Mouse (Mus musculus): ENCODE measurements at regions not wholly inside any gene's neighbourhood (a gene's known extent, or its start where the extent isn't known, plus 50 kb on each side); places are given as distances from the start of the nearest gene placed in this dataset.
A peak's percentile ranks its signal among the peaks of the same experiment; 100 is the strongest.

DNA sequence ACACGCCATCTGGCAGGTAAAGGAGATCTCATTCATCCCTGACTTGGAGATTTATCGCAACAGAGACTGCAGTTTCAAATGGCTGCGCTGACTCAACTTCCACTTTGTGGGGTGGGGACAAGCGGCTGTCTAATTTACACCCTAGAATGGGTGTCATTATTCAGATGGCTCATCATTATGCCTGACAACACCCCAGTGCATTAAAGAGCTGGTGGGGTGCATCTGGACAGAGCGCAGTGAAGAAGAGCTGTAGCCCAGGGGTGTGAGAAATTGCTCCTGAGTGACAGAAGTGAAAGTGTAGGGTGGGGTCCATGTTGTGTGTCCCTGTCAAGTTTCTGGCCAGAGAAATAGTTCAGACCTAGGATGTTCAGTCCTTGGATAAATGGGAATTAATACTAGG lies 314.0 kb upstream of the Arrdc4 start:
- H3K36me3 ChIP-seq (ENCODE audit: insufficient read depth, low read length), result no peaks in the 10 kb centered on the region
- 74% methylated on average over 5 of the region's 5 CpGs for WGBS
- no peak for ATAC-seq (replicated peaks; ENCODE audit: low FRiP score, low read depth)

DNA sequence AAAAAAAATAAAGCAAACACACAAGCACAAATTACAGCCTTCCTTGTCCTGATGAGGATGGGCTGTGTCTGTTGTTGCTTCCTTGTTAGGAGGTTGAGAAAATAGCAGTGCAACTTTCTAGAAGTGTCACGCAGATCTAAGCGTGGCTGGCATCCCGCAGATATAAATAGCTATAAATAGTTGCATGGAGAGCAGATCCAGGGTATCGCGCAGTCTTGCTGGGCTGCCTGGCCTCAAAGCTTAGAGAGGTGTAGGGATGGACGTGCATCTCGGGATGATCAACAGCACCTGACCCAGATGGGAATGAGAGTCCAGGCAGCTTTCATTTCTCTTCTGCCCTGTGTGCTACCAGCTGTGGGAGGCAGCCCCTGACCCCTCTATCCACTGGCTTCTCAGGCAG lies 313.5 kb upstream of the Arrdc4 start:
- no peak overlapping the region for H3K9ac ChIP-seq (ENCODE audit: low read depth, low read length)
- H3K27ac ChIP-seq, result no peak overlapping the region
- no peak overlapping the region for H3K4me3 ChIP-seq (replicated peaks; ENCODE audit: low read depth, low read length)
- H3K9me3 ChIP-seq (replicated peaks; ENCODE audit: low read length), result no peaks in the 10 kb centered on the region
- no peak for TF ChIP-seq CTCF (IDR thresholded peaks at IDR 0.05; ENCODE audit: low read depth)
- no peak for ATAC-seq (replicated peaks; ENCODE audit: low FRiP score, low read depth)
- no peaks in the 10 kb centered on the region for H3K27me3 ChIP-seq (ENCODE audit: insufficient read depth, low read length)
- WGBS, result 86% methylated on average over 7 of the region's 7 CpGs
- DNase-seq (ENCODE audit: low spot score), result no peak
- H3K36me3 ChIP-seq (ENCODE audit: insufficient read depth, low read length), result no peaks in the 10 kb centered on the region
- no peak overlapping the region for H3K4me2 ChIP-seq (ENCODE audit: low read length)
- no peaks in the 10 kb centered on the region for H3K4me1 ChIP-seq (replicated peaks; ENCODE audit: insufficient read depth, low read length)

More for the DNA sequence above, 314.0 kb upstream of the Arrdc4 start:
- no peaks in the 10 kb centered on the region for H3K9me3 ChIP-seq (replicated peaks; ENCODE audit: low read length)
- H3K9ac ChIP-seq (ENCODE audit: low read depth, low read length), result no peak overlapping the region
- no peaks in the 10 kb centered on the region for H3K4me1 ChIP-seq (replicated peaks; ENCODE audit: insufficient read depth, low read length)
- no peak overlapping the region for H3K4me2 ChIP-seq (ENCODE audit: low read length)
- no peak overlapping the region for H3K27ac ChIP-seq
- no peak for TF ChIP-seq CTCF (IDR thresholded peaks at IDR 0.05; ENCODE audit: low read depth)
- H3K4me3 ChIP-seq (replicated peaks; ENCODE audit: low read depth, low read length), result no peak overlapping the region
- no peaks in the 10 kb centered on the region for H3K27me3 ChIP-seq (ENCODE audit: insufficient read depth, low read length)
- no peak for DNase-seq (ENCODE audit: low spot score)

DNA sequence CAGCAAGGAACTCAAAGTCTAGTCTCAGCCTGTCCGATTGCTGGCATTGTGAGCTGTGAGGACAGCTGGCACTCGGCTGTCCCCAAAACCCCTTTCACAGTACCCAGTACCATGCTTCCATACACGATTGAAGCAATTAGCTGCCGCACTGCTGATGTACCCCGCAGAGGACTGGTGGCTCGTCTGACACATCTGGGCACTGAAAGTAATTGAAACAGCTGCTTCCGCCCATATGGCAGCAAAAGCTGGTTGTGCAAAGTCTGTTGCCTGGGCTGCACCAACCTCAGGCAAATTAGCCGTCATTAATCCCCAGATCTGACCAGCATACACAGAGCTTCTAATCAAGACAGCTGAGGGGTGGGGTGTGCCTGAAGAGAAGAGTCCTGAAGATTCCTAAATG lies 313.1 kb upstream of the Arrdc4 start:
- 72% methylated on average over 8 of the region's 8 CpGs for whole genome bisulfite sequencing
- H3K36me3 ChIP-seq (ENCODE audit: insufficient read depth, low read length), result no peaks in the 10 kb centered on the region
- H3K4me3 ChIP-seq (replicated peaks; ENCODE audit: low read depth, low read length), result no peak overlapping the region
- TF ChIP-seq CTCF (IDR thresholded peaks at IDR 0.05; ENCODE audit: low read depth), result no peak
- DNase-seq (ENCODE audit: low spot score) (no peak), ATAC-seq (replicated peaks; ENCODE audit: low FRiP score, low read depth) (no peak)
- H3K4me1 ChIP-seq (replicated peaks; ENCODE audit: insufficient read depth, low read length), result no peaks in the 10 kb centered on the region
- H3K9ac ChIP-seq (ENCODE audit: low read depth, low read length), result no peak overlapping the region
- no peak overlapping the region for H3K4me2 ChIP-seq (ENCODE audit: low read length)
- H3K9me3 ChIP-seq (replicated peaks; ENCODE audit: low read length), result no peaks in the 10 kb centered on the region
- no peaks in the 10 kb centered on the region for H3K27me3 ChIP-seq (ENCODE audit: insufficient read depth, low read length)
- H3K27ac ChIP-seq, result no peak overlapping the region

DNA sequence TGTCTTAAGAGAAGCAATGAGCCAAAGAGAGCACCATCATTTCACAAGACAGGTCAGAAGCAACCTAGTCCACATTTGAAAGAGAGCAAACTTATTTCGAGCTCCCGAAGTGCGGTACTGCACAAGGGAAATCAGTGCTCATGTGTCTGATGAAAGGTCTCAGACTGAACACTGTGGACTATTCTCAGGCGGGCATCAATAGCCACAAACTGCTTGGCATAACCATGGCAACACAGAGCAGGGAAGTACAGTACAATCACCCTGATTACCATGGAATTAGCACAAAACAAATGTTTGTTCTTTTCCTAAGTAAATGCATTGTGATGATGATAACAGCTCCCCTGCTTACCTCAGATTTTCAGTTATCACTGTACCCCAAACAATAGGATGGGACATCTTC lies 312.2 kb upstream of the Arrdc4 start:
- TF ChIP-seq CTCF (IDR thresholded peaks at IDR 0.05; ENCODE audit: low read depth), result no peak
- no peak overlapping the region for H3K4me3 ChIP-seq (replicated peaks; ENCODE audit: low read depth, low read length)
- H3K4me1 ChIP-seq (replicated peaks; ENCODE audit: insufficient read depth, low read length), result no peaks in the 10 kb centered on the region
- H3K9ac ChIP-seq (ENCODE audit: low read depth, low read length), result no peak overlapping the region
- H3K4me2 ChIP-seq (ENCODE audit: low read length), result no peak overlapping the region
- WGBS, result 89% methylated on average over 4 of the region's 4 CpGs
- no peak for DNase-seq (ENCODE audit: low spot score)
- H3K36me3 ChIP-seq (ENCODE audit: insufficient read depth, low read length), result no peaks in the 10 kb centered on the region
- no peaks in the 10 kb centered on the region for H3K9me3 ChIP-seq (replicated peaks; ENCODE audit: low read length)
- no peaks in the 10 kb centered on the region for H3K27me3 ChIP-seq (ENCODE audit: insufficient read depth, low read length)
- ATAC-seq (replicated peaks; ENCODE audit: low FRiP score, low read depth), result no peak
- H3K27ac ChIP-seq, result no peak overlapping the region

DNA sequence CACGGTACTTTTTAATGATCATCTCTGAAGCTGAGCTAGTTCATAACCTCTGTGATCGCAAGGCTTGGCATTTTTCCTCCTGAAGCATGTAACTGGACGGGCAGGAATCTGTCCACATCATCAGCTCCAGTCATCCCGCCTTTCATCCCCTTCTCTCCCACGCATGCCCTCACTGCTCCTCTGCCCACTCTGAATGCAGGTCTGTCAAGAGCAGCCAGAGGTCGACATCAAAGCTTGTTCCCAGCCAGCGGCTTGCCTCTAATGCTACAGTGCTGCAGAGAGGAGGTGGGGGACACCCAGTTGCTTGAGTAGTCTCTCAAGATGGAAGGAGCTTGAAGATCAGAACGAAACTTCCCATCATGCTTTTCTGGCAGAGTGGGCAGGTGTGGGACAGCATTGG lies 267.5 kb upstream of the Arrdc4 start:
- Histone ChIP-seq H3K4me1 (replicated peaks; ENCODE audit: insufficient read depth, low read length) (no peaks in the 10 kb centered on the region), H3K4me3 (replicated peaks; ENCODE audit: low read depth, low read length) (no peak overlapping the region), H3K27me3 (ENCODE audit: insufficient read depth, low read length) (no peaks in the 10 kb centered on the region), H3K4me2 (ENCODE audit: low read length) (no peak overlapping the region), H3K27ac (no peak overlapping the region), H3K9me3 (replicated peaks; ENCODE audit: low read length) (no peaks in the 10 kb centered on the region), H3K9ac (ENCODE audit: low read depth, low read length) (no peak overlapping the region), H3K36me3 (ENCODE audit: insufficient read depth, low read length) (no peaks in the 10 kb centered on the region)
- TF ChIP-seq CTCF (IDR thresholded peaks at IDR 0.05; ENCODE audit: low read depth), result no peak
- 18% methylated on average over 8 of the region's 8 CpGs for WGBS
- DNase-seq (ENCODE audit: low spot score) (peak; percentile 66), ATAC-seq (replicated peaks; ENCODE audit: low FRiP score, low read depth) (peak; percentile 54; the same call in 1 of the 2 replicates)

GRCm38 (mm10) chr7:69015047-69015446 lies 266.0 kb upstream of the Arrdc4 start:
- no peak for DNase-seq (ENCODE audit: low spot score)
- no peak overlapping the region for H3K4me2 ChIP-seq (ENCODE audit: low read length)
- no peak for TF ChIP-seq CTCF (IDR thresholded peaks at IDR 0.05; ENCODE audit: low read depth)
- WGBS, result 74% methylated on average over 4 of the region's 4 CpGs
- no peaks in the 10 kb centered on the region for H3K27me3 ChIP-seq (ENCODE audit: insufficient read depth, low read length)
- no peak for ATAC-seq (replicated peaks; ENCODE audit: low FRiP score, low read depth)
- H3K27ac ChIP-seq, result no peak overlapping the region
- H3K9me3 ChIP-seq (replicated peaks; ENCODE audit: low read length), result no peaks in the 10 kb centered on the region
- H3K36me3 ChIP-seq (ENCODE audit: insufficient read depth, low read length), result no peaks in the 10 kb centered on the region
- no peaks in the 10 kb centered on the region for H3K4me1 ChIP-seq (replicated peaks; ENCODE audit: insufficient read depth, low read length)
- no peak overlapping the region for H3K9ac ChIP-seq (ENCODE audit: low read depth, low read length)
- H3K4me3 ChIP-seq (replicated peaks; ENCODE audit: low read depth, low read length), result no peak overlapping the region

DNA sequence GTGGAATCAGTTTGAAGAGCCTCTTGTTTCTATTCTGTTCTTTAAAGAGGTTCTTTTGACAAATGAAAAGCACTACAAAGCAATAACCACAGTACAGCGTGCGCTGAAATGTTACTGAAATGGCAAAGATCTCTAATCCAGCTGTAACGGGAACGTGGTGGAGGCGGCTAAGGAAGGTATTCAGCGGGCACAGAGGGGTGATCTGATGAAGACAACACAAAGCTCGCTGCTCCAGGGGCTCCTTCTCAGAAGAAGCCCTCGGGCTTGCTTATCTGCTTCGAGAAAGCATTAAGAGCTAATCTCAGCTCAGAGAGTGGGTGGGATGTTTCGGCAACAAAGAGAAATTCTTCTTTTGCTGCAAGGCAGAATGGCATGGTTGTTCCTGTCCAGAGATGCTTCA lies 258.2 kb upstream of the Arrdc4 start:
- no peak overlapping the region for H3K27ac ChIP-seq
- no peak for ATAC-seq (replicated peaks; ENCODE audit: low FRiP score, low read depth)
- H3K4me2 ChIP-seq (ENCODE audit: low read length), result no peak overlapping the region
- no peaks in the 10 kb centered on the region for H3K36me3 ChIP-seq (ENCODE audit: insufficient read depth, low read length)
- no peaks in the 10 kb centered on the region for H3K9me3 ChIP-seq (replicated peaks; ENCODE audit: low read length)
- TF ChIP-seq CTCF (IDR thresholded peaks at IDR 0.05; ENCODE audit: low read depth), result no peak
- no peak overlapping the region for H3K9ac ChIP-seq (ENCODE audit: low read depth, low read length)
- H3K4me3 ChIP-seq (replicated peaks; ENCODE audit: low read depth, low read length), result no peak overlapping the region
- DNase-seq (ENCODE audit: low spot score), result no peak
- WGBS, result 90% methylated on average over 10 of the region's 10 CpGs
- no peaks in the 10 kb centered on the region for H3K4me1 ChIP-seq (replicated peaks; ENCODE audit: insufficient read depth, low read length)
- H3K27me3 ChIP-seq (ENCODE audit: insufficient read depth, low read length), result no peaks in the 10 kb centered on the region

All from kidney, postnatal 0 days (tissue).